Mouse (Mus musculus) lung, adult 18-20 months (tissue): ENCODE measurements at regions not wholly inside any gene's neighbourhood (a gene's known extent, or its start where the extent isn't known, plus 50 kb on each side); places are given as distances from the start of the nearest gene placed in this dataset.

Experiments
- DNase-seq, 2 experiments: peaks; one replicate each; pipeline ENCODE4 v3.0.0; 2022; ENCODE audit warnings: mixed read lengths in 2 of 2

DNA sequence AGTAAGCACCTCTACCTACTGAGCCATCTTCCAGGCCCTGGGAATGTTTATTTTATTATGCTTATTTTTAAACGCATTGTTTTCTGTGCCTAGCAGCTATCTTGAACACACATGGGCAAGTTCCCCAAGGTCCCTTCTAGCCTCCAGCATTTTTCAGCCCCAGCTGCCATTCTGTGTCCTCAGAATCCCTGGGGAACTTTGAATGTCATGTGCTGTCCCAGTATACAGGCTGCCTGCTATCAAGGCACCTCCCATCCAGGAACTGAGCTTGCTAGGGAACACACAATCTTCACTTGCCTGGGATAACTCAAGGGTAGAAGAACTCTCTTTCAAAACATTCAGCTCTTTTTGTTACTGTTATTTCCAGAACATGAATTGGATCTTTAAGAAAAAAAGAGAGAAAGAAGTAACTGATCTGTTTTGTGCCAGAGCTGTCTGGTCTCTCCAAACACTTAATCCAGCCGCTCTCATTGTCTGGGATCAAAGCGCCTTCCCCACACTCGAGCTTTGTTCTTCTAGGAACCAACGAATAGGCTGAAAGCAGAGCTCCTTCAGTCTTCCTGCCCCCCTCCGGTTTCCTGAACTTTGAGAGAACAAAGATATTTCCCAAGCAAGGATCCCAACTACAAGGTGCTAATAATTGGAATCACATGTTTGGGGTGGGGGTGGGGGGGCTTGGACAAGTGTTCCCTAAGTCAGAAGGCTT is 657.1 kb upstream of the Cdh11 start:
- DNase-seq: no peak

DNA sequence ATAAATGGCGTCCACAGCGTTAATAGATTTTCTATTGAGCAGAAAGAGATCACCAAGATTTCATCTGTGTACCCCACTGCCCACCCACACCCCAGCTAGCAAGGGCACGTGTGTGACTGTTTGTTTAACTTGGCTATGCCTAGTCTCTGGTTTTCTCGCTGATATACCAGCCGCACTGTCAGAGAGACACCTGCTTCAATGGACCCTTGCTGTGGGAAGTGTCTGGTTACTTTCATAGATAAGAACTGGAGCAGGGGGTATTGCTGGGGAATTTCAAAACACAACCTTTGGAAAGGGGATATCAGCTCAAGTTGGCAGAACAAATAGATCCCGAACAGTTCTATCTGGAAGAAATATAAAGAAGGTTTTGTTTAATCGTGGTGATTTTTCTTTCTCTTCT is 656.8 kb upstream of the Cdh5 start:
- no peak for DNase-seq

DNA sequence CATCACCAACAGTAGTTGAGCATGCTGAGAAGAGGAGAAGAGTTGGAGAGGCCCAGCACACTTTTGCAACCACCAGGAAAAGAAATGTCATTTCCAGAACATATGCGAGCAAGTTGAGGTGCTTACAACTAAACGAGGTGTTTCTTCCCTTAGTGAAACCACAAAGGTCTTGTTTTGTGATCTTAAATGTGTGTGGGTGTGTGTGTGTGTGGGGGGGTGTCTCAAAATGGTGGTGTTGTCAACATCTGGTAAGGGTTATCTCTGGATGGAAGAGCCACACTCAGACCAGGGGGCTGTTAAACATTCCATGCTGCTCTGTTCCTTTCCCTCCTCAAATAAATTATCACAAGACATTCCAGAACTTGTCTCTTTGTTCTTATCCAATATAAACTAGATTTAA is 656.0 kb upstream of the Cdh5 start:
- no peak for DNase-seq

DNA sequence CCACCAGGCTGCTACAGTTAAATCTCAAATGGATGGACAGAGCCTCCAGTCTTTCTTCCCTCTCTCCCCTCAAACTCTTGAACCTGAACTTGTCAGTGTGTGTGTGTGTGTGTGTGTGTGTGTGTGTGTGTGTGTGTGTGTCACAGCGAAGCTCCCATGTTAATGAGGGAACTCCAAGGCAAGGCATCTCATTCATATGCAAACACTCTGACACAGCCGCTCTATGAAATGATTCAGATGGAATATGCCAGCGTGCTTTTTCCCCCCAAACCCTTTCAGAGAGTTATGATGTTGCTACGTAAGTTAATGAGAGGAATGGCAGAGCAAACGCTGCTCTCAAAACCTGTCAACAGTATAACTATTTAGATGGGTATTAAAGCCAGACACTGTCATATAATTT is 653.5 kb upstream of the Cdh5 start:
- no peak for DNase-seq

DNA sequence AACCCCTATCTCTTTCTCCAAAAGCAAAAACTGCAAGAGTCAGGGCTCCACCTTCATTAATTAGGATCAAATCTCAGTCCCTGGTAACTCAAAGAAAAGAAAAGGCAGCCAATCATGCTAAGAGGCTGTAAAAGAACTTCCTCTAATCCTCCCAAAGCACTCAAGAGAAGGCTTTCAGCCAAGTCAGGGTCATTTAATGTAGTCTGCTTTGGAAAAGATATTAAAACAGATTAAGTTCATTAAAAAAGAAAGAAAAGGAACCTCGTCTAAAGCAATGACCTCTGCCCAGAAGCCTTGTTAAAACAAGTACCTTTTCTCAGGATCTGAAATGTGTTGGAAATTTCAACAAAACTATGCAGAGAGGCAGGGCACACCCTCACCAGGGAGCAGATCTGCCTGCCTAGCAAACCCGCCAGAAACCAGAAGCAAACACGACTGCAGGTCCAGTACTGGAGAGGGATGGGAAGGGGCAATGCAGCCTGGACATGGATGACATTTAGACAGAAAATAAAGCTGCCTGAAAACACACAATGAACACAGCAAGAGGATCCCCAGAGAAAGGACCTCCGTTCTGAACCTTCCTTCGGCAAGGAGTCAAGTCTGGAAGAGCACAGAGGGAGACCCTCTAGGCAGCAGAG is 649.9 kb upstream of the Cdh5 start:
- DNase-seq: no peak

DNA sequence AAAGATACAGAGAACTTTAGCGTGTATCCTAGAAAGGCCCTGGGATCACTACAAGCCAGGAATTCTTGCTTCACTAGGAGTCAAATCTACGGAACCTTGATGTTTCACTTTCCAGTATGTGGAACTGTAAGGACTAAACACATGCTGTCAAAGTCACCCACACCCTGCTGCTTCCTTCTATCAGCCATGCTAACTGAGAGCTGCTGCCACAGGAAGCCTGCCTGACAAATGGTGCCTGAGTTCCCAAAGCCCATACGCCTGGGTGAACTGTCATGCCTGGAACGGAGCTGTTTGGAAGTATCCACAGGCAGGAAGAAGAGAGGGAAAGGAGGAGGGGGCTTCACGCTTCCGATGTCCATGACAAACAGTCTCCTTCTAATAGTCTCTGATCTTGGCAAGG is 644.2 kb upstream of the Cdh5 start:
- DNase-seq: no peak

DNA sequence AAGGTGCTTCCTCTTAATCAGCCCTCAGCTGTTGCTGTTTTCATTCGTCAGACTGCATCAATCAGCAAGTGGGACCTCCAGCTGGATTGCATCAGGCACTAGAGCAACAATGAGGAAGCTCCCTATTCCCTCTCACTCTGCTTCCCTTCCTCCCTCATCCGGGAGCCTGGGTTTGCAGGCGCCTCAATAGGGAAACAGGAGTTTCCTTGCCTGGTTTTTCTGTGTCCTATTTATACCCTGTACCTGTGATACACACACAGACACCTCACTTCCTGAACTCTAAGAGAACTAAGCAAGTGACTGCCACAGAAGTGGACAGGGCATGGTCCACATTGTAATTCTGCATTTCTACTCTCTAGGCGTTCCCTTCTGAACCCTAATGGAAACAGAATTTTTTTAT is 637.9 kb upstream of the Cdh5 start:
- no peak for DNase-seq

DNA sequence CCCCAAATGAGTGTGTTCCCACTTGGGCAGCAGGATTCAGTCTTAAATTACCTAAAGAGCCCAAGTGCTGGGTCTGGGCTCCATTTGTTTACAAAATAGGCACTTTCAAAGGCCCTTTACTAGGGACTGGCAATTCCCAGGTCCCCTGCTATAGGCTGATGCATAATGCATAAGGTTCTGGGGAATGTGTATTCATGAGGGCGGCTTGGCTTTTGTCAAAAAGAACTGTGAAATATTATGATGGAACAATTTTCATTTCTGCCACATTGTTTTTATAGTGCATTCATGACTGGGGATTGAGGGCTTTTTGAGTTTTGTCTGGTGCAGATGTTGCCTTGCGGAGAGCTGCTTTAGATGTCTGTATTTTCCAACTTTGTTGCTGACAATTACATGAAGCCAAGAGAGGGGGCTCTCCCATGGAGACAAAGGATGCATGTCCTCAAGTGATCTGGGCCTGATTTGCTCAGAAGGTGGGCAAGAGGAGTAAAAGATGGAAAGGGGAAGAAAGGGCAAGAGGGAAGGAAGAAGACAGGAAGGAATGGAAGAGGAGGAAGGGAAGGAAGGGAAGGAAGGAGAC is 636.6 kb upstream of the Cdh5 start:
- DNase-seq: no peak

DNA sequence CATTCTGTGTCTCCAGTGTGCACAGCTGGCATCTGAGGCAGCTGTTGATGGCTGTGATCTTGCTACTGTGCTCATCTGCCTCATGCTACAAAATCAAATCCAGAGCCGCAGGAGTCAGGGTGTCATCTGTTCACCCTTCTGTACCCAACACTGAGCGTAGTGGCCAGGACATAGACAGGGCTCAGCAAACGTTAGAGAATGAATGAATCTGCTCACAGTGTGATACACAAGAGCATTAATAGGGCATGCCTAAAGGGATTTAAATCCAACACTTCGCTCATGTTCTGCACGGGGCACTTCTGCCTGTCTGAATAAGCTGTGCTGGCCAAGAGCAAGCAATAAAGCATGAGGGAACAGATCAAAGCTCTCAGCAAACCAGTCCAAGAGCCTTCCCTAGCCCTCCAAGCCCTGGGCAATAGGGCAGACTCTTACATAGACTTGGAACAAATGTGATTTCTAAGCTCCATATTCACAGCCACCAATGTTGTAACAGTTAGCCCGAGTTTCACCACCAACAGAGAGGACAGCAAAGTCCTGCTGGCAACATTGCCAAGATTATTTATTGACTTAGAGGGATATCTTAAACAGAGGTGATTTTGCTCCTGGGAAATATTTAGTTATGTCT is 633.8 kb upstream of the Cdh5 start:
- DNase-seq: peak; percentile 4 to 6

DNA sequence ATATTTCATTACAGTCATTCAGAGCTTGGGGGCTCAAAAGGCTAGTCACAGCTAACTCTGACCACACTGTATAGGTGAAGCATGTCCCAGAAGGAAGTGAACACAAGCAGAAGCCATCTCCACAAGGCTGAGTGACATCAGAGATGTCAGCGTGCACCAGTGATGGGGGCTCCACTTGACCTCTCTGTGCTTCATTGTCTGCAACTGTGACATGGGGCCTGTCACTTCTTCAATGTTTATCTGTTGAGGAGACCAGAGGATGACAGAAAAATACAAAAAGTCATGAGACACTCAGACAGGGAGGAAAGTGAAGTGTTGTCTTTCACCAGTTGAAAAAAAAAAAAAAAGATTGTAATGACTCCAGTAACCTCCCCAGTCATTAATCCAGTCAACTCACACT is 632.4 kb upstream of the Cdh5 start:
- no peak for DNase-seq

DNA sequence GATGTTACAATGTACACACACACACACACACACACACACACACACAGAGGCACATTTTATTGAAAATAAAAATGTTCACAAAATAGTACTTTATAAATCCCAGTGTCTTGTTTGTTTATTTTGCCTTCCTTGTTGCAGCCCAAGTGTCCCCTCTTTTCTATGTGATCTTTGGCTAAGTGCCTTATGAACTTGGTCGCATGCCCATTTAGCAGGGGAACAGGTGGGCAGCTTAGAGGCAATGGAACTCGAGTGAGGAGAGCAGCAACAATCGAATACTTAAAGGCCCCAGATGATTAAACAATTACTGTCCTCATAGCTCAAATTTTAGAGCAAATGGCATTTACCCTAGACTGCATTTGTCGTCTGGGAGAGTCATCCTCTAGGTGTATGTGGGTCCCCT is 631.1 kb upstream of the Cdh5 start:
- no peak for DNase-seq

DNA sequence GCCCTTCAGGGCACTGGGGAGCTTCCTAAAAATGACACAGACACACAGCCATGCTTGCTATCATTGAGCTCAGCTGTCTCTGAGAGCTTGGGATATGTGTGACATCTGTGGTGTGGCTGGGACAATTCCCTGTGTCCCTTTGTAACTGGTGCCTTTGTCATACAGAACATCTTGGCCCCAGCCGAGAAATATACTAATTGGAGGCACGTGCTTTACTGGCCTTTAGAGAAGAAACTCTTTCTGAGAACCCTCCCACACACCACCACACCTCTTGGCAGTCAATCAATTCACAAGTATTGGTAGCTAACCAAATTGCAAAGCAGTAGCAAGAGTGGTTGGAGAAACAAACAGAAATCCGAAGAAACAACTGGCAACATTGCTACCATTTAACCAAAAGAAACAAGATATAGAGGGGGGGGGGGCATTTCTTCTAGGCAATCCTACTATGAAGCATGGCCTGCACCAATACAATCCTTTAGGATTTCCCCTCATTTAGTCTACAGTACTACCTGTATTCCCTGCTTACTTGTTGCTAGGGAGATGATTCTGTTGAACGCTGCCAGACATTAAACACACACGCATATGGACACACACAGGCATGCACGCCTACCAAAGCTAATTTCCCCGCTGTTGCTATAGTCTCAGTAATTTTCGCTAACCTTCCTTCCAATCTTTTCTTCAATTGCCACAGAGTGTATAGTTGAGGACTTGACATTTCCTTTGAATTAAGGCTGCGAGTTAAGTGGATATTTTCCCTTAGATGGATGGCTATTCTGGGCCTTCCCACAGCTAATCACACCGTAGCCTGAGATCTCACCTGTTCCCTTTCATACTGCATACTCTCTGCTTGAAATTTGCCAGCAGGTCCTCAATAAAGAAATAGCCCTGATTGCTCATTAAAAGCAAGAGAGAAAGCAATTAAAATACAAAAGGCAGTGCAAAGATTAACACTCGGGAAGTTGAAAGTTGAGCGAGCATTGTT is 625.3 kb upstream of the Cdh5 start:
- peak in 1 of 2 experiments; percentile 4 for DNase-seq

DNA sequence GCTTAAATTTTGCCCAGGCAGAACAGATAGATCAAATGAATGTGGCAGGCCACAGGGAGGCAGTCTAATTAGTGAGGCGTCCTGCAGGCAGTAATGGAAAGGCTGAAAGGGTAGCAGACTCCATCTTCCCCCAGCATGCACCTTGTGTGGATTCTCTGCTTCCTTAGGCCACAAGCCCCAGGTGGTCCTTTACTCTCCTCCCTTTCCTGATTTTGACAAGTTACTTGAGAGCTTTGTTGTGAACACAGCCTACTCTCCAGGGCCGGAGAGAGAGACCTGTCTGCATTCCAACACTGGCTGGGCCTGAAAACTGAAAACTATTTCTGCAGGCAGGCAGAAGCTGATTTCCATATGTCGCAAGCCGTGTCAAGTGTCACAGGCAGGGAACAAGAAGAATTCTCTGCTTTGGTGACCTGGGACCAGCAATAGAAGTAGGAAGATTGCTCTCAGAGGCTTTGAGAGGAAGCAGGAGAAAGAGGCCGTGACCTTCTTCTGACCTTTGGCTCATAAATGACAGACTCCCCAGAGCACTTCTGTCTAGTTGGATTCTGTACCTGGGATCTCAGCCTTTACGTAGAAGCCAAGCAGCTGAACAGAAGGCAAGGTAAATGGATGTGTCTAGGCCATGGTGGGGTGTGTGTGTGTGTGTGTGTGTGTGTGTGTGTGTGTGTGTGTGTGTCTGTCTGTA is 619.2 kb upstream of the Cdh5 start:
- no peak for DNase-seq

DNA sequence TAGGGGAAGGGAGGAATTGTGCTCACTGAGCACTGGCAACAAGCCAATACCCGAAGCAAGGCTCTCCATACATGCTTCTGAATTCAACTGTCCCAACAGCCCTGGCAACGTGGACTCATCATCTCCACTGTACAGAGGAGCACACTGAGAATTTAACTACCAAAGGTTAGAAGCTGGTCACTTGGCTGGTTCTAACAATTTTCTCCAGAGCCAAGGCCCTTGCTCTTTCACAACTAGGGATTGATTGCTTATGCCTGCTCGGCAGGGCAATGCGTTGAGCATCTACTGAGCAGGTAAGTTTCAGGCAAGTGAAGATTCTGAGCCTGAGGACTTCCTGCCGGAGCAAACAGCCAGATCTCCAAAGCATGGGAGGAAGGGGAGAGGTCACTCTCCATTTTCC is 616.0 kb upstream of the Cdh5 start:
- no peak for DNase-seq

DNA sequence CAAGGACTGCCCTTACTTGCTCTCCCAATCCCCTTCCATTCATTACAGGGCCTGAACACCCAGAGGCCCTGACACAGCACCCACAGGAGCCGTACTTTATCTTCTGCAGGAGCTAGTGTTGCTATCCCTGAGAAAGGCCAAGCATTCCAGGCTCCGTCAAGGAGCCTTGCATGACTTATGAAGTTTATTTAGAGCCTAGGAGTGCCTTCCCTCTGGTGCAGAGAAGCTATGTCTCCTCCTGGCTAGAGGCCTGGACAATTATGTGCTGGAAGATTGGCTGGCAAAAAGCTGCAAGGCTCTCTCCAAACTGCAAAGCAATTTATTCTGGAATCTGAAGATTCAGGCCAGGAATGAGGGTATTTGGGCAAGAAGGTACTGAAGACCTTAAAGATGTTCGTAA is 612.0 kb upstream of the Cdh5 start:
- peak; percentile 14 to 47 for DNase-seq

DNA sequence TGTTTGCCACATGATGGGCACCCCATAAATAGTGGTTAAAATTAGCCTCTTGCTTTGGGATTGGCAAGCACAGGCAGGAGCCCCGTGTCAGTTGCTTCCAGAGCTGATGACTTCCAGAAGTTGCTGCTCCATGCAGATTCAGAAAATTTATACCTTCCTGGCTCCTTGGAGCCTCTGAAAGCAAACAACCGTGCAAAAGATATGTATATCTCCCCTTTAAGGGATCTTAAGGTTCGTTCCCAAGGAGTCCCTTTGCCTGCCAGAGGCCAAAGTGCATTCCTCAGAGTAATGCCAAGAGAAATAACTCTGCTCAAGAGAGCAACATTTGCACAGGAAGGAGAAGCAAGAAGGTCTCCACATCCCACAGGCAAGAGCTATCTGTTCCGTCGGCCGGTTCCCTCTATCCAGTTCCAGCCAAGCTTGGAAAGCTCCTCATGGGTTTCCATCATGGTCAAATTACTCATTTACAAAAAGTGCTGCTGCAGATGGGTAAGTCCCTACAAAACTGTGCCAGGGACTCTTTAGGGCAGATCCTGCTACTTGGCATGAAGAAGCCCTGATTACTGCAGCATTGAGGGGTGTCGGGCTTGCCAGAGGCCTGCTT is 608.4 kb upstream of the Cdh5 start:
- DNase-seq: peak; percentile 2 to 11

DNA sequence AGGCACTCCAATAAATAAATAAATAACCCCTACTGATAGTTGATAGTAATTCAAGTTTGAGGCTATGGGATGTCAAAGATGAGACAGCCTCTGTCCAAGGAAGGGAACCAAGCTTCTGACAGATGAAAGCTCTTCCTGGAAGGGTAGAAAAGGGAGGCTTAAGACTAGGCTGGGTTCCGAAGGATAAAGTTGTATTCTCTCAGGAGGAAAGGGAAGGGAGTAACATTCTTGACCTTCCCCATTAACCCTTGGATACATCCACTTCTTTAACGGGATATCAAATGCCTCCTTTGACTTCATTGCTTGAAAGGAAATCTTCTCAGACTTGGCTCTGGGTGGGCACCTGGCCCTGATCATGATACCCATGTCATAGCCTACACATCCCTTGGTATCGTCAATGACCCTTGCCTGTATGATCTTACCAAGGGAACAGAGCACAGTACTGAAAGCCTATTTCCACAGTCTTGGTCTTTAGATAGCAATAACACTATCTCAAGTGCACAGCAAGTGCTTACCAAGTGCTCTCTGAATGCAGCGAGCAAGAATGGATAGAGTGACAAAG is 607.4 kb upstream of the Cdh5 start:
- no peak for DNase-seq

DNA sequence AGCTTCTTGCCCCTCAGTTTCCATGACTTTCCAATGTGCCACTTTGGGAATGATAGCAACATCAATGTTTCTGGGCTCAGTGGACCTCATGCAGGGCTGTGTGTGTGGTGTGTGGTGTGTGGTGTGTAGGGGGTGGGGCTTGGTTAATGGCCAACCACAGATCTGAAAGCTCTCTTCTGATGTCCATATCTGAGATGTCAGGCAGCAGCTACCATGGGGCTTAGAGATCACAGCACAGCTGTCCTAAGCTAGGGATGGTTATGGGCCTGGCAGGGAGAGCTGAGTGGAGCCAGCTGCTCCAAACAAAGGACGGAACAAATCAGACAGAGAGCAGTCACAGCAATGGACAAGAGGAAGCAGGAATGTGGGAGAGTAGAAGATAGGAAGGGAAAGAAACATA is 606.8 kb upstream of the Cdh5 start:
- DNase-seq: peak in 1 of 2 experiments; percentile 2

DNA sequence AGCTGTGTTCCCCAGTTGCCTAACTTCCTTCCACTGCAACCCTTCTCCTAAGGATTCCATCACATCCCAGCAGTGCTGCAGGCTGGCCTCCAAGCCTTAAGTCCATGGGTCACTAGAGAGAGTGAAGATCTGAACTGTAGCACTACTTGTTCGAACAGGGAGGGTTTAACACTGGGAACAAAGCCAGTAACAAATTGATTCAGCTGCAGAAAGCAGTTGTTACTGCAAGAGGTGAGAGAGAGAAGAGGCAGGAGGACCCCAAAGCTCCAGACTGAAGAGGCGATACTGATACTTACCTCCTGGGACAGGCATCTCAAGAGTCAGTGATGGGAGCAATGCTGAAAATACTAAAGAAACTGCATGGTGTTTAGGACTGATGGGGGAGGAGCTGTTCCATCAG is 600.1 kb upstream of the Cdh5 start:
- DNase-seq: peak; percentile 11 to 40

DNA sequence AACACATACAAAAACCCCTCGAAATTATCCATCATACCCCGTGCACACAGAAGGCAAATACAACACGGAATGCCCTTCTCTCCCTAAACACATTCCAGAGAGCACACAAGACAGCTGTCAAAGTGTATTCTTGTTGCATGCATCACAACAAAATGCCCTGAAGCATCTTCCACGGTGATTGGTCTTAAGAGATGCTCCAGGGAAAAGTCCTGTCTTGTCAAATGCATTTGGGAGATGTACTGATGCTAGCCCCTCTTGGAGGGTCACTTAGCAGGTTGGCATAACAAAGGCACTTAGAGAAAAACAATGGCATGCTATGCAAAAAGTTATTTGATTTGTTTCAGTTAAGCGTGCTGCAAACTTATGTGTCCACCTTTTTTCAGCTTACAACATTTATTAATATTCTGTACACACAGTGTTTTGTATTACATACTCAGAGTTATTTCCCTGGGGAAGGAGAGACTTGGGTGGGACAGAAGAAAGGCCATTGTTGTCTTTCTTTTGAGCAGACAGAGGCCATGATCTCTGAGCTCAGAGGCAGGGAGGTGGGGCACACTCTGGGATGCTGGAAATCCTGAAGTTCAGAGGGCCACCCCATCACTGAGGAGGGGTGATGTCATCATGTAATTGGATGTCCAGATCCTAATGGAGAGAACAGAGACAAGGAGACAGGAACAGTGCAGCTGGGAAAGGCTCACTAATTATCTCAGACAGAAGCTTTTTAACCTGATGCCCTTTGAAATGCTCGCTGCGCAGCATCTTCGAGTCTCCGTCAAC is 598.2 kb upstream of the Cdh5 start:
- DNase-seq: no peak

DNA sequence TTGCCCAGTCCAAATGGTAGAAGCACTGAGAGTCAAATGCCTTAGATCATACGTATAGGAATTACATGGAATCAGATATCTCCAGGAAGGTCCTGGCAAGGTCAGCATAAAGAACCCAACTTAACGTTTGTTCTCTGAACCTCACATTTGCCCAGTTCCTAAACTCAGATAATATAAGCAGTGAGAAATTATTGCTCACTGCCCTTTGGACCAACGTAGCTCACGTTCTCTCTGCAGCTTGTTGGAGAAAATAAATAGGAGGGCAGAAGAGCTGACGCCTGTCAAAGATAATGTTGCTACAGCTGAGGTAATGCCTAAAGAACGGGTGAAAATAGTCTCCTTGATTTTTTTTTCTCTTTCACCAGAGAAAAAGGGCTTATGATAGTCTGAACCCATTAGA is 595.1 kb upstream of the Cdh5 start:
- DNase-seq: no peak
